Mouse (Mus musculus): Measurements from ENCODE around the gene Zfp867. TPM values are rescaled to one million over a fixed set of nuclear protein-coding genes. Genes with fewer than 3 reads are reported as not detected.

Gene Zfp867
- total RNA-seq (2021), result 1 to 10 TPM; 3.7 to 3.8 TPM
- long read RNA-seq, experiment 1, partial matches to known transcripts, result 0 of 7 reads
- long read RNA-seq, experiment 1, other reads (novel, unspliced or antisense), result 3 of 7 reads
- long read RNA-seq, experiment 2, partial matches to known transcripts, result 0 of 1 reads
- long read RNA-seq, experiment 2, other reads (novel, unspliced or antisense), result 1 of 1 reads

GRCm38 (mm10) chr11:59472326-59472677 lies at the start of gene Zfp867:
Gene Zfp867, minus strand, starts transcription at chr11:59472474.
- peak; percentile 93 to 94 for DNase-seq

DNA sequence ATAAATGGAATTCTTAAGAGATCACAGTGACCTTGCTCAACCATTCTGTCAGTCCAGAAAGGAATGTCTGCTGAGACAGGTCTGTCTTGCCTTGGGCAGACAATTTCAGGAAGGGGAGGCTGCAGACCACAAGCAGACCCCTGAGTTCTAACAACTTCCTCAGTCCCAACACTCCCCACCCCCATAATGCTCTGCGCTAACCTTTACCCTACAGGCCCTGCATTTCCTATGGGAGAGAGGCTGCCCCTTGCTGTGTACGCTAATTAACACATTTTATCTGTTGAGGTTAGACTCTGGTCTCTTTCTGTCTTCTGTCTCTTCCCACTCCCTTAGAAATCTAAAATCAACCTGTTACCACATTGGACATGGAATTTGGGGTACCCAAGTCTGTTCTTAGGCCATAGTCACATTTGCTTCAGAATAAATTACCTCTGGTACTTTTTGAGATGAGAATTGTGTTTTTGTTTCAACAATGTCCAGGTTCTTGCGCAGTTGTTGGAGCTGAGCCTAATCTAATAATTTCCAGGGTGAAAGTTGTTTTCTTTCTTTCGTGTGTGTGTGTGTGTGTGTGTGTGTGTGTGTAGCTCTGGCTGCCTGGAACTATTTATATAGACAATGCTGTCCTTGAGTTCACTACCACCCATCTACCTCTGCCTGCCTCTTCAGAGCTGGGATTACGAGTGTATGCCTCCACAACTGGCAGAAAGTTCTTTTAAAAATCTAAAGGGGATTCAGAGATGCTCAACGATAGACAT lies 47.6 kb upstream of the Zfp867 start:
- DNase-seq, result no peak

GRCm38 (mm10) chr11:59518226-59518625 lies 46.0 kb upstream of the Zfp867 start:
- DNase-seq, result peak in 1 of 2 experiments; percentile 48

GRCm38 (mm10) chr11:59517441-59517840 lies 45.2 kb upstream of the Zfp867 start:
- DNase-seq, result no peak

- DNase-seq, result no peak
Observed at GRCm38 (mm10) chr11:59514789-59515188, 42.5 kb upstream of the Zfp867 start.

DNA sequence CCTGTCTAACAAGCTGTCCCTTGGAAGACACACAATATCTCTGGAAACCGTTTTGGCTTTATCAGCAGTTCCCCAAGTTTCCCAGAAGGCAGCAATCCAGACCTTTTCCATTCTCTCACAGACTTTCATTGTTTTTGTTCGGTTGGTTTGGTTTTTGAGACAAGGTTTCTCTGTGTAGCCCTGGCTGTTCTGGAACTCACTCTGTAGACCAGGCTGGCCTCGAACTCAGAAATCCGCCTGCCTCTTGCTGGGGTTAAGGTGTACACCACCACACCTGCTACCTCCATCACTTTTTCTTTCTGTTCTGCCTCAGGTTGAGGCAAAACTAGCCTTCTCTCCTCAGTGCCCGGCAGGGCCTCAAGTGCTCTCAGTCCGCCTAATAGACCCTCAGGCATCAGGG lies 42.1 kb upstream of the Zfp867 start:
- DNase-seq, result no peak

DNA sequence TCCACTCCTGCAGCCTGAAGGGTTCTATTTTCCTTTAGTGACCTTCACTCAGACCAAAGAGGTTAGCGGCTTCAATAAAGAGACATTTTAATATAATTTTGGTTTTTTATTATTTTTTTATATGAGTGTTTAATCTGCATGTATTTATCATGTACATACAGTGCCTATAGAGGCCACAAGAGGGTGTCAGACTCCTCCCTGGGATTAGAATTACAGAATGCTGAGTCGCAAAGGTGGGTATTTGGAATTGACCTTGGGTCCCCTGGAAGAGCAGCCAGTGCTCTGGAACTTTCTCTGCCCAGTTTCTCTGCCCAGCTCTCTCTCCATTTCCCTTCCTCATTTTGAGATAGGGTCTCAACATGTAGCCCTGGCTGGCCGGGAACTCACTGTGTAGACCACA lies 41.3 kb upstream of the Zfp867 start:
- no peak for DNase-seq

GRCm38 (mm10) chr11:59512733-59513132 lies 40.5 kb upstream of the Zfp867 start:
- no peak for DNase-seq

- no peak for DNase-seq
Observed at GRCm38 (mm10) chr11:59511558-59511957, 39.3 kb upstream of the Zfp867 start.

GRCm38 (mm10) chr11:59506713-59507074 lies 34.4 kb upstream of the Zfp867 start:
- peak in 1 of 2 experiments; percentile 7 for DNase-seq

- peak; percentile 92 to 94 for DNase-seq
Observed at GRCm38 (mm10) chr11:59505839-59506712, 33.8 kb upstream of the Zfp867 start.

DNA sequence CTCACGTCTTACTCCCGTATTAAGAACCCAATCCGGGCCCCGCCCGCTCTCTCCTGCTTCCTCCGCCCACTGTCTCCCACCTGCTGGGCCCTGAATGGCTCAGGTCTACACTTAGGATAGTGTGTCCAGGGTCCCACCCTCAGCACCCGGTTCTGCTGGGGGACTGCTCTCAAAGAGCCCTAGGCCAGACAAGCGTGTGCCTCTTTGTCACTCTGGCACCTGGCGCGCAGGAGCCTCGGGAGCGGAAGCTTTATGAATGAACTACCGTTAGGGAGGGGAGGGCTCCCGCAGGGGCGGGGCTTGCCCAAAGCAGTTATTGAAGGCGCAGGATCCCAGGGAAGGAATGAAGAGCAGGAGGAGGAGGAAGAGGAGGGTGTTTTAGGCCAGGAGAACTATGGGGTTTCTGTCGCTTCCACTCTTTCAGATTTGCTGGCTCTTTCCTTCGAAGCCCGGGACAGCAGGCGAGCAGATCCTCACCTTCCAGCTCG lies 33.1 kb upstream of the Zfp867 start:
- peak; percentile 75 to 80 for DNase-seq

- DNase-seq, result no peak
Observed at GRCm38 (mm10) chr11:59501978-59502700, 29.9 kb upstream of the Zfp867 start.

GRCm38 (mm10) chr11:59497747-59498146 lies 25.5 kb upstream of the Zfp867 start:
- no peak for DNase-seq

GRCm38 (mm10) chr11:59496672-59497310 lies 24.5 kb upstream of the Zfp867 start:
- DNase-seq, result no peak

- no peak for DNase-seq
Observed at GRCm38 (mm10) chr11:59486222-59486621, 13.9 kb upstream of the Zfp867 start.

- peak; percentile 64 to 71 for DNase-seq
Observed at GRCm38 (mm10) chr11:59485641-59486040, 13.4 kb upstream of the Zfp867 start.

DNA sequence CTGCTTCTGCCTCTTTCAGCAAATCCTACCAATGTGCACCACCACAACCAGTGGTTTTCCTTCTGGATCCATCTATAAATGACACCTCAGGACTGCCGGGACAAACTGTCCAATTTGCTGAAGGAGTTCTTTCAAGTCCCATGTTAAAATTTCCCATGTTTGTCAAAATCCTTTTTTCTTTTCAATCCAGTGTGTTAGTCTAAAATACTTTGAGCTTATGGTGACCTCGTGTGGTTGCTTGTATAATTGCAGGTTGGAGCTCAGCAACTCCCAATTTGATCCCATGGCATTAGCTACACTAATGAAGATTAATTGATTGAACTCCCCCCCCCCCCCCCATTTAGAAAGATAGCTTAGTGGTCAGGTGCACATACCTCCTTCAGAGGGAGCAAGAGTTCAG lies 10.9 kb upstream of the Zfp867 start:
- peak; percentile 34 to 60 for DNase-seq

- no peak for DNase-seq
Observed at GRCm38 (mm10) chr11:59477240-59477639, 5.0 kb upstream of the Zfp867 start.

GRCm38 (mm10) chr11:59471413-59472325 lies 605 bp downstream of the Zfp867 start:
- no peak for DNase-seq

Measured in adrenal gland, postnatal 36 days (tissue).